Mouse (Mus musculus) bone marrow, adult 2 months (tissue): ENCODE data around the gene Ascl1.

Experiments
- CTCF ChIP-seq: fragments of 200-500 bp; IDR thresholded peaks from 2 replicates; pipeline ENCODE4 v1.5.1; 2011; ENCODE audit warnings: low read length, control low read depth; ENCODE audit not compliant: control insufficient read depth, insufficient read depth
- POLR2A ChIP-seq: fragments of 200-500 bp; IDR thresholded peaks from 2 replicates; pipeline ENCODE4 v1.6.1; 2011; ENCODE audit warnings: low read depth, mild to moderate bottlenecking, control low read depth, low read length, borderline replicate concordance; ENCODE audit not compliant: control insufficient read depth

DNA sequence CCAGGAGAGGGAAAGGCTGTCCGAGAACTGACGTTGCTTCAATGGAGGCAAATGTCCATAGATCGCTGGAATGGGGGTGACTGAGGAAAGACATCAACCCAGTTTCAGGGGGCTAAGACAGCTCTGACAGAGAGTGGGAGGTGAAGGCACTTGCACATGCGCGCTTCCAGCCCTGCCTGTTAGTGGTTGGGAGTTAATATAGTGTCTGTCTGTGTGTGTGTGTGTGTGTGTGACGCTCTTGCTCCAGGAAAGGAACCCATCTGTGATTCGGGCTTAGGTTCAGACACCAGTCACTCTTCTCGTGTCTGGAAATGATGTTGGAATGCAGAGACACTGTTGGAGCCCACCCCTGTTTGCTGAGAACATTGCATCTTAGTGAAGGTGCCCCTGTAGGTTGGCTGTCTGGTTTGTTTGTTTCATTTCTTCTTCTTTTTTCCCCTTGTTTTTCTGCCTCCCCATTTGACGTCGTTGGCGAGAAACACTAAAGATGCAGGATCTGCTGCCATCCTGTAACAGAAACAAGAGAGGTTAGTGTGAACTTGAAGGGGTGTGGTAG is 1.9 kb downstream of the Ascl1 start:
- TF ChIP-seq CTCF (no peak), POLR2A (no peak)
